Mouse (Mus musculus): ENCODE results near the gene Pde4d. TPM values are rescaled to one million over a fixed set of nuclear protein-coding genes. Genes with fewer than 3 reads are reported as not detected.
A peak's percentile ranks its signal among the peaks of the same experiment; 100 is the strongest.

The Pde4d gene
- polyA plus RNA-seq, 1 experiment from 2014 or later: 13.6 TPM

DNA sequence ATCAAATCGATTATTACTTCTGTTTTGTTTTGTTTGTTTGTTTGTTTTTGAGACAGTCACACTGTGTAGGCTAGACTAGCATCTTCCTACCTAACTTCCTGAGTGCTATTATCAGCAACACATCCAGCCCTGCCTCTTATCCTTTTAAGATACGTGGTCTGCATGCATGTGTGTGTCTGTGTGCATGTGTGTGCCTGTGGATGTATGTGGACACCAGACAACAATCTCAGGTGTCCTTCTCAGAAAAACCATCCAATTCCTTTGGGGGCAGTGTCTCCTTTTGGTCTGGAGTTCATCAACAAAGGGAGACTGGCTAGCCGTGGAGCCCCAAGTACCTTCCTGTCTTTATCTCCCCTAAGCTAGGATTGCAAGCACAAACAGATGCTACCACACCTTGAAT lies 1371.1 kb downstream of the Pde4d start:
- peak overlapping the region; percentile 94; the same call in 1 of the 2 replicates for H3K27ac ChIP-seq (replicated peaks; ENCODE audit: low read depth, low read length)
- no peaks in the 10 kb centered on the region for H3K9me3 ChIP-seq (ENCODE audit: control insufficient read depth, low read length)
- no peak overlapping the region for H3K4me3 ChIP-seq (ENCODE audit: low read depth, low read length)
- no peak for ATAC-seq (ENCODE audit: low read depth)
- no peak overlapping the region for H3K9ac ChIP-seq (ENCODE audit: low read depth, low read length)
- H3K27me3 ChIP-seq (replicated peaks; ENCODE audit: control insufficient read depth, insufficient read depth, low read length): no peaks in the 10 kb centered on the region
- DNase-seq (ENCODE audit: low spot score): no peak
- H3K4me2 ChIP-seq (ENCODE audit: low read depth, low read length): no peak overlapping the region
- H3K36me3 ChIP-seq (ENCODE audit: control insufficient read depth, insufficient read depth, low read length): no peaks in the 10 kb centered on the region
- WGBS: 51% methylated on average over 3 of the region's 3 CpGs
- peaks cover 32% of the 10 kb centered on the region for H3K4me1 ChIP-seq (ENCODE audit: control insufficient read depth, insufficient read depth, low read length)

DNA sequence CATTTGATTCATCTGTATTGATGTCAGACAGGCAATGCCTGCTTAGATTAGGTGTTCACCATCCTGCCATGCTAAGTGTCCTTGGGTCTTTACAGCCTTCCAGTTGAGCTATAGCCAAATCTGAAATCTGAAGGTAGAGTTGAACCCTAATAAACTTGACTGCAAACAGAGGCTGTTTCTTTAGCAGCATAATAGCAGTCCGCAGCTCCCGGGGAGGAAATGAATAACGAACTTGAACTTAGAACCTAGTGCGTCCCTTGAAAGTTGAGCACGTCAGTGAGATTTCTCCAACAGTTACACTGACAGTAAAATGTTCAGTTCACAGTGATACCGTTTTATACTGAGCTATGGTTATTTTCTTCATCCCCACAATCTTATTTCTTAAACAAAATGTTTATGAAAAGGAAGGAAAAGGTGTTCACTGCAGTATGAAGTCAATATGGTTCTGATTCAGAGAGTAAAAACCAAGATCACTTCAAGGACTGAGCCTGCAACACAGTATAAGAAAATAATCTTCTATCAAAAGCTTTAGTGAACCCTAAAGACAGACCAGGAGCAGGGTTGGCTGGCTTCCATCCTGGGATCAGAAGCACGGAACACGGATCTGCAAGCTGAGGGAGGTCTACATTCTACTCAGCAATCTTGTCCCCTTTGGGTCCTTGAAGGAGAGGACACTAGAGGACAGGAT lies 1372.1 kb downstream of the Pde4d start:
- Histone ChIP-seq H3K9ac (ENCODE audit: low read depth, low read length) (peak overlapping the region; percentile 58), H3K4me3 (ENCODE audit: low read depth, low read length) (peak overlapping the region; percentile 37), H3K4me2 (ENCODE audit: low read depth, low read length) (peak overlapping the region; percentile 61), H3K4me1 (ENCODE audit: control insufficient read depth, insufficient read depth, low read length) (peaks cover 32% of the 10 kb centered on the region), H3K9me3 (ENCODE audit: control insufficient read depth, low read length) (no peaks in the 10 kb centered on the region), H3K36me3 (ENCODE audit: control insufficient read depth, insufficient read depth, low read length) (no peaks in the 10 kb centered on the region), H3K27ac (replicated peaks; ENCODE audit: low read depth, low read length) (peak overlapping the region; percentile 94), H3K27me3 (replicated peaks; ENCODE audit: control insufficient read depth, insufficient read depth, low read length) (no peaks in the 10 kb centered on the region)
- 7% methylated on average over 8 of the region's 8 CpGs for WGBS
- ATAC-seq (ENCODE audit: low read depth): peak; percentile 80
- DNase-seq (ENCODE audit: low spot score): peak; percentile 29

DNA sequence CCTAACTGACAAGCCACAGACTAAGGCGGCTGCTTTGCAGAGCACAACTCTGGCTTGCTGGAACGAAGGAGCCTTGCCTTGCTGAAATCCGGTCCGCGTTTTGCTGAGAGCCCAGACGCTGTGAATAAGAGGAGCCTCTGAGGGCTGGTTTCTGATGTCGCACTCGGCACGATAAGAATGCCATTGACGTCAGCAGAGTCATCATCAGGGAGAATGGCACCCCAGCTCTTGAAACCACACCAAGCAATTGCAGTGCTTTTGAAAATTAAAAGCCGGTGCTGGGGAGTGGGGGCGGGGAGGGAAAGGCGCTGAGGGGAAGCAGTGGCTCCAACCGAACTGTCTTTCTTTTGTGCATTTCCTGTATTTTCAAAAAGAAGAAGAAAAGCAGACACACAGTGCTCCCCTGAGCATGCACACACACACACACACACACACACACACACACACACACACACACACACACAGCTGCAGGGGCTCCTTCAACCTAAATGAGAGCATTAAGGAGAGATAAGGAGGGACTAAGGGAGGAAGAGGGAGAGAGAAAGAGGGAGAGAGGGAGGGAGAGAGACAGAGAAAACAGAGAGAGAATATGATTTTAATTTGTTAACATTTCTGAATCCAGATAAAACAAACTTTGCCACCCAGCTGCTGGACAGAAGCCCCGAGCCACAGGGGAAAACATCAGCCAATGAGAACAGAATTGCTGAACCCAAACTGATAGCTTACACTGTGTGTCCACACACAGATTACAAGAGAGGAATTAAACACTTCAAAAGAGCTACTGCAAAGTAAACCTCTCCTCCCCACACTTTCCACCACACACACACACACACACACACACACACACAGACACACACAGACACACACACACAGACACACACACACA lies 1372.9 kb downstream of the Pde4d start:
- Histone ChIP-seq H3K4me1 (ENCODE audit: control insufficient read depth, insufficient read depth, low read length) (peaks cover 32% of the 10 kb centered on the region), H3K4me3 (ENCODE audit: low read depth, low read length) (peak overlapping the region; percentile 37), H3K36me3 (ENCODE audit: control insufficient read depth, insufficient read depth, low read length) (no peaks in the 10 kb centered on the region), H3K4me2 (ENCODE audit: low read depth, low read length) (peak overlapping the region; percentile 61), H3K27me3 (replicated peaks; ENCODE audit: control insufficient read depth, insufficient read depth, low read length) (no peaks in the 10 kb centered on the region), H3K9ac (ENCODE audit: low read depth, low read length) (peak overlapping the region; percentile 58), H3K9me3 (ENCODE audit: control insufficient read depth, low read length) (no peaks in the 10 kb centered on the region), H3K27ac (replicated peaks; ENCODE audit: low read depth, low read length) (peak overlapping the region; percentile 94)
- peak; percentile 99 for DNase-seq (ENCODE audit: low spot score)
- peak; percentile 96 for ATAC-seq (ENCODE audit: low read depth)
- under 1% methylated on average over 15 of the region's 15 CpGs for WGBS

DNA sequence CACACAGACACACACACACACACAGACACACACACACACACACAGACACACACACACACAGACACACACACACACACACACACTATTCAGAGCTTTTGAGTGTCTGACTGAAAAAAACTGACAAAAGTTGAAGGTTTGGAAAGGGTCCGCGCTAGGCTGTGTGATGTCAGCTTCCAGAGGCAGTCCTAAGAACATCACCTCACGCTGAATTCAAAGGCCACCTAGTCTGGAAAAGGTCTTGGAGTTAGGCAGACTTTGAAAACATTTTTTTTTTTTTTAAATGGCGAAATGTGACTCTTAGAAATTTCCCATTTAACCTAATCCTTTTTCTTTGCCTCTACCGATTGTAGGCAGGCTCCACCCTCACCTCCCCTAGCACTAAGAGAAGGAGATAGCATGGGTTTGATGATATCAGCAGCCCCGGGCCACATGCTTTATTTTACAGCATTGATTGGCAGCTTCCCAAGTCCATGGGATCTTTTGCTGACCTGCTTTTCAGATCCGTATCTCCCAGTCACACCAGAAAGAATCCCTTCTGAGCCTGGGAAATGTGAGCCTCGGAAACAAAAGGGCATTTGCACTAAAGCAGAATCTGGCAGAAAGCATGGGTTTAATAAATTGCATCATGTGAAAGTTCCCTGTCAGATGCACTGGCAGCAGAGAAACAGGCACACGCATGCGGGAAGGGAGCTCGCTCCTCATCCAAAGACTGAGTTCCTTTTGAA lies 1373.7 kb downstream of the Pde4d start:
- Histone ChIP-seq H3K27me3 (replicated peaks; ENCODE audit: control insufficient read depth, insufficient read depth, low read length) (no peaks in the 10 kb centered on the region), H3K27ac (replicated peaks; ENCODE audit: low read depth, low read length) (peak overlapping the region; percentile 94), H3K4me2 (ENCODE audit: low read depth, low read length) (peak overlapping the region; percentile 61), H3K36me3 (ENCODE audit: control insufficient read depth, insufficient read depth, low read length) (no peaks in the 10 kb centered on the region), H3K4me3 (ENCODE audit: low read depth, low read length) (peak overlapping the region; percentile 2; the same call in 1 of the 2 replicates), H3K4me1 (ENCODE audit: control insufficient read depth, insufficient read depth, low read length) (peaks cover 32% of the 10 kb centered on the region), H3K9me3 (ENCODE audit: control insufficient read depth, low read length) (no peaks in the 10 kb centered on the region), H3K9ac (ENCODE audit: low read depth, low read length) (peak overlapping the region; percentile 21; the same call in 1 of the 2 replicates)
- ATAC-seq (ENCODE audit: low read depth): no peak
- DNase-seq (ENCODE audit: low spot score): peak; percentile 75
- WGBS: 7% methylated on average over 11 of the region's 11 CpGs

DNA sequence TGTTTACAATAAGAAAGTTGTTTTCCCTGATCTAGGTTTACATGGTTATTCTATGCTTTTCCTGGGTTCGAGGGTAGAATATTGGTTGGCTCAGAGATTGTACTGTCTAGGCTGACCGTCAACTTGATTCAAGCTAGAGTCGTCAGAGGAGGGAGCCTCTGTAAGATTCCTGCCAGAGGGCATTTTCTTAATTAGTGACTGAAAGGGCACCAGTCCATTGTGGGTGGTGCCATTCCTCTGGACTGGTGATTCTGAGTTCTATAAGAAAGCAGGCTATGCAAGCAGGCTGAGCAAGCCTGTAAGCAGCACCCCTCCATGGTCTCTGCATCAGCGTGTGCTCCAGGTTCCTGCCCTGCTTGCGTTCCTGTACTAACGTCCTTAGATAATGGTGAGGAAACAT lies 1376.1 kb downstream of the Pde4d start:
- H3K9me3 ChIP-seq (ENCODE audit: control insufficient read depth, low read length): no peaks in the 10 kb centered on the region
- H3K9ac ChIP-seq (ENCODE audit: low read depth, low read length): no peak overlapping the region
- no peak overlapping the region for H3K4me3 ChIP-seq (ENCODE audit: low read depth, low read length)
- H3K4me1 ChIP-seq (ENCODE audit: control insufficient read depth, insufficient read depth, low read length): peaks cover 30% of the 10 kb centered on the region
- WGBS: 87% methylated on average over 6 of the region's 6 CpGs
- H3K27me3 ChIP-seq (replicated peaks; ENCODE audit: control insufficient read depth, insufficient read depth, low read length): no peaks in the 10 kb centered on the region
- H3K36me3 ChIP-seq (ENCODE audit: control insufficient read depth, insufficient read depth, low read length): no peaks in the 10 kb centered on the region
- H3K27ac ChIP-seq (replicated peaks; ENCODE audit: low read depth, low read length): no peak overlapping the region
- no peak overlapping the region for H3K4me2 ChIP-seq (ENCODE audit: low read depth, low read length)
- DNase-seq (ENCODE audit: low spot score): no peak
- ATAC-seq (ENCODE audit: low read depth): no peak

DNA sequence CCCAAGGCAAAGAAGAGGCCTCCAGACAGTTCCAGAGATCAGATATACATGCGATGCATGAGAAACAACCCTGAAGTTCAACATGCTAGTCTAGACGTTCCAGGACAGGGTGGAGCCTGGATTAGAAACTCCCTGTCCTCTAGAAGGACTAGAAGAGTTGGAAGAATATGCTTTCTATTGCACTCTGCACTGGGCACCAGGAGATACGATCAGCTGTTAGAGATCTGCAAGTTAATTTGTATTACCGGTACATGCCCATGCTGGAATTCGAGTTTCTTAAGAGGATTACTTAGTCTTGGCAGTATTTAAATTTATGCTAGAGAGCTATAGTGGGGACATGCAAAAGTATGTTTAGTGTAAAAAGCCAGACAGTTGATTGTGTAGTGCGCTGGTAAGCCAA lies 1377.6 kb downstream of the Pde4d start:
- no peak for ATAC-seq (ENCODE audit: low read depth)
- 79% methylated on average over 6 of the region's 6 CpGs for WGBS
- no peak overlapping the region for H3K4me2 ChIP-seq (ENCODE audit: low read depth, low read length)
- no peak overlapping the region for H3K9ac ChIP-seq (ENCODE audit: low read depth, low read length)
- H3K36me3 ChIP-seq (ENCODE audit: control insufficient read depth, insufficient read depth, low read length): no peaks in the 10 kb centered on the region
- no peak overlapping the region for H3K27ac ChIP-seq (replicated peaks; ENCODE audit: low read depth, low read length)
- no peaks in the 10 kb centered on the region for H3K9me3 ChIP-seq (ENCODE audit: control insufficient read depth, low read length)
- DNase-seq (ENCODE audit: low spot score): no peak
- H3K4me3 ChIP-seq (ENCODE audit: low read depth, low read length): no peak overlapping the region
- H3K27me3 ChIP-seq (replicated peaks; ENCODE audit: control insufficient read depth, insufficient read depth, low read length): no peaks in the 10 kb centered on the region
- peaks cover 17% of the 10 kb centered on the region for H3K4me1 ChIP-seq (ENCODE audit: control insufficient read depth, insufficient read depth, low read length)

DNA sequence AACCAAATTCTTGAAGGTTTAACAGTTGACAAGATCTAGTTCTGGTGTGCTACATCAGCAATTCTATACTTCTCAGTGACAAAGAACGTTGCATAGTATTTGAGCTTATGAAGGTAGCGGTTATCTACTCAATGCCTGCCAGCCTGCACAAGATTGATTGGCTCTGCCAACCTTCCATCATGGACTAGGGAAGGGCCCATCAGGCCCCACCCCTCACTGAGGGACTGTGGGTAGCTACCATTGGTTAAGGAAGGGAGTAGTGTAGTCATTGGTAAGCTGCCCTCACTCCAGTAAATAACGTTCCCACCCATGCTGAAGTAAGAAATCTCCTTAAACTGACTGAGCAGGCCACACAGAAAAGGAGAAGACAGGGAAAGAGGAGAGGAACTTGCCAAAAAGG lies 1378.2 kb downstream of the Pde4d start:
- no peaks in the 10 kb centered on the region for H3K9me3 ChIP-seq (ENCODE audit: control insufficient read depth, low read length)
- ATAC-seq (ENCODE audit: low read depth) (no peak), DNase-seq (ENCODE audit: low spot score) (no peak)
- no peak overlapping the region for H3K9ac ChIP-seq (ENCODE audit: low read depth, low read length)
- WGBS: 86% methylated on average over 3 of the region's 3 CpGs
- peaks cover 15% of the 10 kb centered on the region for H3K4me1 ChIP-seq (ENCODE audit: control insufficient read depth, insufficient read depth, low read length)
- H3K27me3 ChIP-seq (replicated peaks; ENCODE audit: control insufficient read depth, insufficient read depth, low read length): no peaks in the 10 kb centered on the region
- no peak overlapping the region for H3K4me2 ChIP-seq (ENCODE audit: low read depth, low read length)
- no peaks in the 10 kb centered on the region for H3K36me3 ChIP-seq (ENCODE audit: control insufficient read depth, insufficient read depth, low read length)
- no peak overlapping the region for H3K4me3 ChIP-seq (ENCODE audit: low read depth, low read length)
- no peak overlapping the region for H3K27ac ChIP-seq (replicated peaks; ENCODE audit: low read depth, low read length)

DNA sequence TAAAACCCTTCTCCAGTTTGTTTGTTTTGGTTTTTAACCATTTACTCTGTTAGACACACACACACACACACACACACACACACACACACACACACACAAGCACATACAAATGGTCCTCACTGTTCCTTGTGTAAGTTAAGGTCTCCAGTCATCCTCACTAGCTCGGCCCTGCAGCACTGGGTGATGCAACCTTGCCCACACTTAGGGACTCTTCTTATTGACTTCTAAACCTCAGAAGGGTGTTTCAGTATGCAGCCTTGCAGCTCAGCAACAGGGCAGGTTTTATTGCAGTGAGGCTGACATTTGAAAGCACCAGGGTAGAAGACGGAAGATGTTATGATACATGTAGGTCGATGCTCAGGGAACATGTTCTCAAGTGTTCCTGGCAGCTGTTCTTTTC lies 1379.7 kb downstream of the Pde4d start:
- Histone ChIP-seq H3K9ac (ENCODE audit: low read depth, low read length) (no peak overlapping the region), H3K9me3 (ENCODE audit: control insufficient read depth, low read length) (no peaks in the 10 kb centered on the region), H3K4me3 (ENCODE audit: low read depth, low read length) (no peak overlapping the region), H3K27me3 (replicated peaks; ENCODE audit: control insufficient read depth, insufficient read depth, low read length) (no peaks in the 10 kb centered on the region), H3K4me1 (ENCODE audit: control insufficient read depth, insufficient read depth, low read length) (peaks cover 6% of the 10 kb centered on the region), H3K27ac (replicated peaks; ENCODE audit: low read depth, low read length) (no peak overlapping the region), H3K36me3 (ENCODE audit: control insufficient read depth, insufficient read depth, low read length) (no peaks in the 10 kb centered on the region), H3K4me2 (ENCODE audit: low read depth, low read length) (no peak overlapping the region)
- no peak for DNase-seq (ENCODE audit: low spot score)
- no peak for ATAC-seq (ENCODE audit: low read depth)
- 71% methylated on average over 3 of the region's 3 CpGs for WGBS

Measured in embryonic facial prominence, embryonic 14.5 days (tissue).